Mouse (Mus musculus) embryonic facial prominence, embryonic 13.5 days (tissue): ENCODE data around the gene Sem1. TPM values are rescaled to one million over a fixed set of nuclear protein-coding genes. Genes with fewer than 3 reads are reported as not detected.

Experiments
- ATAC-seq: fragments of 200-750 bp; cut with Nextera tagmentation; 2 replicates; pipeline ENCODE4 v1.8.0; 2017; ENCODE audit warnings: low read depth; ENCODE audit not compliant: insufficient number of reproducible peaks, insufficient read depth, low FRiP score, low TSS enrichment
- H3K27ac ChIP-seq: fragments of 300-500 bp; sonication (generic); 2 replicates; pipeline ENCODE4 v1.5.1; 2015; ENCODE audit warnings: moderate library complexity, mild to moderate bottlenecking, inconsistent platforms
- H3K27me3 ChIP-seq: fragments of 300-500 bp; sonication (generic); 2 replicates; pipeline ENCODE4 v1.6.1; 2015; ENCODE audit warnings: mild to moderate bottlenecking, inconsistent platforms
- H3K36me3 ChIP-seq: fragments of 300-500 bp; sonication (generic); 2 replicates; pipeline ENCODE4 v1.6.1; 2015; ENCODE audit warnings: mild to moderate bottlenecking, inconsistent platforms
- H3K4me1 ChIP-seq: fragments of 300-500 bp; sonication (generic); 2 replicates; pipeline ENCODE4 v1.6.1; 2015; ENCODE audit warnings: inconsistent platforms
- H3K4me2 ChIP-seq: fragments of 300-500 bp; sonication (generic); 2 replicates; pipeline ENCODE4 v1.6.1; 2015; ENCODE audit warnings: moderate library complexity, mild to moderate bottlenecking, inconsistent platforms
- H3K4me3 ChIP-seq: fragments of 300-500 bp; sonication (generic); 2 replicates; pipeline ENCODE4 v1.5.1; 2015; ENCODE audit warnings: mild to moderate bottlenecking, inconsistent platforms
- H3K9ac ChIP-seq: fragments of 300-500 bp; sonication (generic); 2 replicates; pipeline ENCODE4 v1.6.1; 2015; ENCODE audit warnings: mild to moderate bottlenecking, inconsistent platforms
- H3K9me3 ChIP-seq: fragments of 300-500 bp; sonication (generic); 2 replicates; pipeline ENCODE4 v1.6.1; 2016; ENCODE audit warnings: inconsistent platforms
- WGBS: fragments of 180-500 bp; shearing (Covaris S2); methylation state at CpG from one replicate; pipeline ENCODE4 v1.1.7; 2015; ENCODE audit warnings: mixed read lengths; 5-methylcytosine and 5-hydroxymethylcytosine counted together
- polyA plus RNA-seq: library from polyadenylated mRNA; unstranded; fragments of >200 nt; fragmentation: Nextera tagmentation; extraction: Ambion mirVana; gene quantifications from 2 replicates; pipeline ENCODE4 v1.2.1, GENCODE M21; 2015

The Sem1 gene
- 276 and 284 TPM in 2 replicates for polyA plus RNA-seq

- Histone ChIP-seq H3K36me3 (peaks cover 8% of the 10 kb centered on the region; the same call in 1 of the 2 replicates), H3K27me3 (no peaks in the 10 kb centered on the region; the same call in 1 of the 2 replicates), H3K27ac (peak within 1 kb of the TSS; percentile 93), H3K4me2 (peak within 1 kb of the TSS; percentile 72), H3K9ac (peak within 1 kb of the TSS; percentile 99), H3K4me3 (peak within 1 kb of the TSS; percentile 97), H3K9me3 (no peaks in the 10 kb centered on the region), H3K4me1 (peaks cover 5% of the 10 kb centered on the region; the same call in 1 of the 2 replicates)
- ATAC-seq = peak; percentile 89
- 1% methylated on average over 59 of the region's 59 CpGs for WGBS
Observed at GRCm38 (mm10) chr6:6578304-6579149, at the start of gene Sem1. TSS of gene Sem1 (minus strand) at chr6:6578663.

- H3K4me2 ChIP-seq = peak overlapping the region; percentile 16; the same call in 1 of the 2 replicates
- H3K9ac ChIP-seq = no peak overlapping the region
- H3K36me3 ChIP-seq = no peaks in the 10 kb centered on the region
- WGBS = 48% methylated on average over 16 of the region's 16 CpGs
- no peaks in the 10 kb centered on the region for H3K9me3 ChIP-seq
- ATAC-seq = no peak; the same call in 1 of the 2 replicates
- H3K4me3 ChIP-seq = no peak overlapping the region
- no peak overlapping the region for H3K27ac ChIP-seq
- H3K27me3 ChIP-seq = 0 out of 2 replicates have a peak, but pooled peaks cover 3% of the 10 kb centered on the region
- peaks cover 10% of the 10 kb centered on the region for H3K4me1 ChIP-seq
Observed at GRCm38 (mm10) chr6:6622846-6623749, 44.6 kb upstream of the Sem1 start.

- Histone ChIP-seq H3K27me3 (no peaks in the 10 kb centered on the region), H3K4me1 (no peaks in the 10 kb centered on the region), H3K27ac (no peak overlapping the region), H3K9ac (no peak overlapping the region), H3K9me3 (no peaks in the 10 kb centered on the region), H3K36me3 (no peaks in the 10 kb centered on the region), H3K4me3 (no peak overlapping the region), H3K4me2 (no peak overlapping the region)
- no peak for ATAC-seq
- 42% methylated on average over 8 of the region's 8 CpGs for WGBS
Observed at GRCm38 (mm10) chr6:6603561-6604544, 25.4 kb upstream of the Sem1 start.

- Histone ChIP-seq H3K27me3 (no peaks in the 10 kb centered on the region), H3K4me3 (no peak overlapping the region), H3K36me3 (no peaks in the 10 kb centered on the region), H3K27ac (peak overlapping the region; percentile 49), H3K9me3 (no peaks in the 10 kb centered on the region), H3K4me1 (0 out of 2 replicates have a peak, but pooled peaks cover 3% of the 10 kb centered on the region), H3K9ac (no peak overlapping the region), H3K4me2 (no peak overlapping the region)
- WGBS = 60% methylated on average over 2 of the region's 2 CpGs
- peak; percentile 52; the same call in 1 of the 2 replicates for ATAC-seq
Observed at GRCm38 (mm10) chr6:6586313-6586712, 7.8 kb upstream of the Sem1 start.

GRCm38 (mm10) chr6:6581849-6582248 lies 3.4 kb upstream of the Sem1 start:
- Histone ChIP-seq H3K4me3 (no peak overlapping the region), H3K4me1 (peaks cover 2% of the 10 kb centered on the region; the same call in 1 of the 2 replicates), H3K4me2 (no peak overlapping the region), H3K9me3 (no peaks in the 10 kb centered on the region), H3K27me3 (no peaks in the 10 kb centered on the region; the same call in 1 of the 2 replicates), H3K27ac (no peak overlapping the region), H3K9ac (no peak overlapping the region), H3K36me3 (no peaks in the 10 kb centered on the region)
- no peak for ATAC-seq
- 77% methylated on average over 2 of the region's 2 CpGs for WGBS

- no peaks in the 10 kb centered on the region for H3K9me3 ChIP-seq
- ATAC-seq = peak; percentile 70; the same call in 1 of the 2 replicates
- H3K4me1 ChIP-seq = peaks cover 5% of the 10 kb centered on the region; the same call in 1 of the 2 replicates
- 3% methylated on average over 17 of the region's 17 CpGs for WGBS
- H3K27me3 ChIP-seq = no peaks in the 10 kb centered on the region; the same call in 1 of the 2 replicates
- peak overlapping the region; percentile 72 for H3K4me2 ChIP-seq
- peaks cover 8% of the 10 kb centered on the region; the same call in 1 of the 2 replicates for H3K36me3 ChIP-seq
- H3K4me3 ChIP-seq = peak overlapping the region; percentile 97
- peak overlapping the region; percentile 93 for H3K27ac ChIP-seq
- H3K9ac ChIP-seq = peak overlapping the region; percentile 99
Observed at GRCm38 (mm10) chr6:6577741-6578284, 650 bp downstream of the Sem1 start.

GRCm38 (mm10) chr6:6577291-6577690 lies 1.2 kb downstream of the Sem1 start:
- WGBS = 65% methylated on average over 3 of the region's 3 CpGs
- H3K27me3 ChIP-seq = no peaks in the 10 kb centered on the region; the same call in 1 of the 2 replicates
- peak overlapping the region; percentile 99 for H3K9ac ChIP-seq
- ATAC-seq = no peak
- peaks cover 8% of the 10 kb centered on the region; the same call in 1 of the 2 replicates for H3K36me3 ChIP-seq
- no peak overlapping the region for H3K27ac ChIP-seq
- peaks cover 7% of the 10 kb centered on the region; the same call in 1 of the 2 replicates for H3K4me1 ChIP-seq
- peak overlapping the region; percentile 97 for H3K4me3 ChIP-seq
- H3K9me3 ChIP-seq = no peaks in the 10 kb centered on the region
- H3K4me2 ChIP-seq = peak overlapping the region; percentile 72

GRCm38 (mm10) chr6:6575796-6576195 lies 2.7 kb downstream of the Sem1 start:
- no peak overlapping the region for H3K27ac ChIP-seq
- H3K9me3 ChIP-seq = no peaks in the 10 kb centered on the region
- WGBS = 73% methylated on average over 4 of the region's 4 CpGs
- H3K36me3 ChIP-seq = peaks cover 8% of the 10 kb centered on the region; the same call in 1 of the 2 replicates
- ATAC-seq = no peak
- H3K4me3 ChIP-seq = no peak overlapping the region
- no peak overlapping the region for H3K9ac ChIP-seq
- no peaks in the 10 kb centered on the region; the same call in 1 of the 2 replicates for H3K27me3 ChIP-seq
- peaks cover 9% of the 10 kb centered on the region for H3K4me1 ChIP-seq
- H3K4me2 ChIP-seq = peak overlapping the region; percentile 18; the same call in 1 of the 2 replicates

GRCm38 (mm10) chr6:6568436-6568835 lies 10.0 kb downstream of the Sem1 start:
- H3K9ac ChIP-seq = no peak overlapping the region
- 73% methylated on average over 3 of the region's 3 CpGs for WGBS
- no peak overlapping the region for H3K4me2 ChIP-seq
- no peaks in the 10 kb centered on the region for H3K9me3 ChIP-seq
- H3K36me3 ChIP-seq = no peaks in the 10 kb centered on the region
- no peak for ATAC-seq
- no peaks in the 10 kb centered on the region for H3K27me3 ChIP-seq
- no peak overlapping the region for H3K4me3 ChIP-seq
- H3K27ac ChIP-seq = no peak overlapping the region
- peaks cover 9% of the 10 kb centered on the region; the same call in 1 of the 2 replicates for H3K4me1 ChIP-seq

- 0 out of 2 replicates have a peak, but pooled peaks cover 5% of the 10 kb centered on the region for H3K4me1 ChIP-seq
- WGBS = 85% methylated on average over 5 of the region's 5 CpGs
- no peak overlapping the region for H3K4me2 ChIP-seq
- no peaks in the 10 kb centered on the region for H3K9me3 ChIP-seq
- ATAC-seq = no peak
- H3K27ac ChIP-seq = no peak overlapping the region
- H3K4me3 ChIP-seq = no peak overlapping the region
- no peaks in the 10 kb centered on the region for H3K27me3 ChIP-seq
- H3K36me3 ChIP-seq = peaks cover 4% of the 10 kb centered on the region; the same call in 1 of the 2 replicates
- H3K9ac ChIP-seq = no peak overlapping the region
Observed at GRCm38 (mm10) chr6:6563691-6564090, 14.8 kb downstream of the Sem1 start.
